Mouse (Mus musculus) megakaryocyte, embryonic 14.5 days (primary cell): ENCODE results near the gene Plpp1. TPM values are rescaled to one million over a fixed set of nuclear protein-coding genes. Genes with fewer than 3 reads are reported as not detected.

Source experiments
- H3K27me3 ChIP-seq: replicated peaks from 2 replicates; pipeline ENCODE3; 2012; ENCODE audit warnings: inconsistent platforms
- H3K36me3 ChIP-seq: replicated peaks from 2 replicates; pipeline ENCODE3; 2012; ENCODE audit warnings: low read length, inconsistent platforms, mixed read lengths
- H3K4me1 ChIP-seq: 2 replicates; pipeline ENCODE4 v1.6.1; 2012; ENCODE audit warnings: inconsistent platforms
- H3K4me3 ChIP-seq: replicated peaks from 2 replicates; pipeline ENCODE3; 2012; ENCODE audit warnings: moderate library complexity, mild to moderate bottlenecking, inconsistent platforms
- H3K9me3 ChIP-seq: 2 replicates; pipeline ENCODE4 v1.6.1; 2012; ENCODE audit warnings: inconsistent platforms
- FLI1 ChIP-seq: IDR thresholded peaks from 2 replicates; pipeline ENCODE4 v1.6.1; 2012; ENCODE audit warnings: low read length, inconsistent platforms, mixed read lengths
- GATA1 ChIP-seq: IDR thresholded peaks from 3 replicates; pipeline ENCODE4 v1.6.1; 2012; ENCODE audit warnings: mixed read lengths, low read length, inconsistent platforms, borderline replicate concordance
- polyA plus RNA-seq: library from polyadenylated mRNA; stranded (reverse); fragments of >175 nt; gene quantifications from 2 replicates; pipeline ENCODE4 v1.2.3, GENCODE M21; 2012; ENCODE audit warnings: low replicate concordance; ENCODE audit not compliant: insufficient read depth

The Plpp1 gene
- polyA plus RNA-seq, 1 experiment, result not detected

DNA sequence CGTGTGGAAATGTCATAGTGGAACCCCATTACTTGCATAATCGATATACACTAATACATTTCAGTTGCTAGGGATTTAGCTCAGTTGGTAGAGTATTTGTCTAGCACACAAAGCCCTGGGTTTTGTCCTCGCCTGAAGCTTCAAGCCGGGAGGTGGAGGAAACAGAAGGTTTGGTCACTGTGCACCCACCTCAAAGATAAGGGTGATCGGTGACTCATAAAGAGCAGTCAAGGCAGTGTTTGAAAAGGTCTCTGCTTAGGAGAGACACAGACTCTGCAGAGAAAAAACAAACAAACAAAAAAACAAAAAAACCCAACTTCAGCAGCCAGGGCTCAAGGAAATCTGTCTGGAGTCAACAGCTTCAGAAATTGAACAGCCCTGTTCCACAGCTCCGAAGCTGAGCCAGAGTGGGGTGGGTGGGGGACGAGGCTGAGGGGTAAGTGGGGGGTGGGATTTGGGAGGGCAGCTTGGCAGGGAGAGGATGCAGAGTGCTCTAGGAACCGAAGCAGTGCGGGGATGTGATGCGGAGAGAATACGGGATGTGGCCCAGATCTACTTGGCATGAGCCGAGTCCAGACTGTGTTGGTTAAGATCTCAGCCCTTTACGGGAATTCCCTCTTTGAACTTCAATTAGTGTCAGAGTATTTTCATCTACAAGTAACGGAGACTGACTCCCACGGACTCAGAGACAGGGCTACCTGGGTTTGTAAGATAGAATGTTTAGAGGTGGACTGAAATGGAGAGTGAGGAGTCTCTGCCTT lies 40.6 kb upstream of the Plpp1 start:
- TF ChIP-seq GATA1, result no peak
- Histone ChIP-seq H3K27me3 (peaks cover 14% of the 10 kb centered on the region), H3K36me3 (no peaks in the 10 kb centered on the region), H3K9me3 (no peaks in the 10 kb centered on the region), H3K4me1 (no peaks in the 10 kb centered on the region; the same call in 1 of the 2 replicates), H3K4me3 (no peak overlapping the region)

DNA sequence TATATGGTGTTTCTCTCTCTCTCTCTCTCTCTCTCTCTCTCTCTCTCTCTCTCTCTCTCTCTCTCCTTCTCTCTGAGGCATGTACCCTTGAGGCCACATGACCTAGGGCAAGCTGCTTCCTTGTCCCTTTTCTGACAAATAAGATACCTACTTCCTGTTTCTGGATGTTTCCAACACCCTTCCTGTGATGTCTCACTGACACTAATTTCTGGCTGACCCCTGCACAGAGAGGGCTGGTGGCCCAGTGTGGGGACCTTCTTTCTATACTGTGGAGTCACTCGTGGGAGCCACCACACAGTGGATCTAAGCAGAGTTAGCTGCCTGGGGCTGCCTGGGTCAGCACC lies 40.1 kb upstream of the Plpp1 start:
- H3K36me3 ChIP-seq, result no peaks in the 10 kb centered on the region
- no peak overlapping the region for H3K4me3 ChIP-seq
- peaks cover 14% of the 10 kb centered on the region for H3K27me3 ChIP-seq
- no peaks in the 10 kb centered on the region for H3K9me3 ChIP-seq
- TF ChIP-seq GATA1 (no peak), FLI1 (no peak)
- peaks cover under 1% of the 10 kb centered on the region; the same call in 1 of the 2 replicates for H3K4me1 ChIP-seq

DNA sequence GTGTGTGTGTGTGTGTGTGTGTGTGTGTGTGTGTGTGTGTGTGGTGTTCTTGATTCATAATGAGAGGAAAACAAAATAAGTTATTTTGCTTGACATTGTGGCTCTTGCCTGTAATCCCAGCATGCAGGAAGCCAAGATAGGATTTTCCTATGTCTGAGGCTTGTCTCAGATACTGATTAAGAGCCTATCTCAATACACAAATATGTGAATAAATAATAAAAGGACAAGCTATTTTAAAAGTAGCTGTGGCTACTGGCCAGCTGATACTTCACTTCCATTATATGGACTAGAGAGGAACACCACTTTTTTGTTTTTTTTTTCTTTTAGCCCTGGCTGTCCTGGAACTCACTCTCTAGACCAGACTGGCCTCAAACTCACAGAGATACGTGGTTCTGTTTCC lies 38.8 kb upstream of the Plpp1 start:
- H3K4me3 ChIP-seq, result no peak overlapping the region
- H3K4me1 ChIP-seq, result peaks cover 6% of the 10 kb centered on the region
- H3K36me3 ChIP-seq, result no peaks in the 10 kb centered on the region
- peaks cover 9% of the 10 kb centered on the region for H3K27me3 ChIP-seq
- TF ChIP-seq GATA1, result no peak
- TF ChIP-seq FLI1, result no peak
- H3K9me3 ChIP-seq, result no peaks in the 10 kb centered on the region

DNA sequence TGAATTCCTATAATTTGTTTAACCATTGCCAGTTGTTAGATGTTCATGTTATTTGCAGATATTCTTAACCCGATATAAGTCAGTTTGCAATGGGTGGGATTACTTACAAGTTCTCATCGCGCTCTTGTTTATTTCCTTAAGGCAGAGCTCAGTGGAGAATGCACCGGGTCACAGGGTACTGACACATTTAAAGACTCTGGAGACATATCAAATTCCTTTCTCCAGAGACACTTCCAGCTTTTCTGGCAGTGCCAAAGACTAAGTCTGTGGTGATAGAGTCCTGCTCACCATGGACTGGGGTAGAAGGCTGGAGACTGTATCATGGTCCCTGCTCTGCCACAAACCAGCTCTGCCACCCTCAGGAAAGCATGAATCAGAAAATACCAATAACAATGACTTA lies 38.0 kb upstream of the Plpp1 start:
- H3K27me3 ChIP-seq, result peaks cover 9% of the 10 kb centered on the region
- H3K36me3 ChIP-seq, result no peaks in the 10 kb centered on the region
- H3K4me1 ChIP-seq, result peaks cover 6% of the 10 kb centered on the region
- TF ChIP-seq FLI1, result no peak
- no peak for TF ChIP-seq GATA1
- H3K4me3 ChIP-seq, result no peak overlapping the region
- peaks cover 6% of the 10 kb centered on the region for H3K9me3 ChIP-seq

DNA sequence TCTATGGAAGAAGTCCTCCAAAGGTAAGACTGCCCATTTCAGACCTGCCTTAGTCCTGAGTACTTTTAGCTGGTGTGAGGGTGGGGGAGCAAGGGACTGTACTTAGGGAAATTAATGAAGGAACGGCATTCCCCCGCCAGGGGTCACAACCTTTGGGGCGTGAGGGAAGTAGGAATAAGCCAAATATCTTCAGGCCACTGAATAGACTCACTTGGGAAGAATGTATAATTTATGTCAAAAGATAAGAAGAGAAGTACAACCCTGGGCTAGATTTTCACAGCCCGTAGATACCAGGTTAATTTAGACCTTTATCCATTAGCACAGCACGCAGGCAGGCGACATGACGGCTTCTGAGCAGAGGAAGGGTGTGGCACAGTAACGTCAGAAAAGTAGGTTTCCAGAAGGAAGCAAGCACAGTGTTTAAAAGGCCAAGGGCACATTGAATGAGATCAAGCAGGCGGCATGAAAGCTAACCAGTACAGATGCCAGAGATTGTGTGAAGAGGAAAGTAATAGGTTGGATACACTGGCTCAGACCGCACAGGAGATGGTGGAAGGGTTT lies 37.0 kb upstream of the Plpp1 start:
- peaks cover 6% of the 10 kb centered on the region for H3K4me1 ChIP-seq
- no peaks in the 10 kb centered on the region for H3K36me3 ChIP-seq
- H3K4me3 ChIP-seq, result no peak overlapping the region

DNA sequence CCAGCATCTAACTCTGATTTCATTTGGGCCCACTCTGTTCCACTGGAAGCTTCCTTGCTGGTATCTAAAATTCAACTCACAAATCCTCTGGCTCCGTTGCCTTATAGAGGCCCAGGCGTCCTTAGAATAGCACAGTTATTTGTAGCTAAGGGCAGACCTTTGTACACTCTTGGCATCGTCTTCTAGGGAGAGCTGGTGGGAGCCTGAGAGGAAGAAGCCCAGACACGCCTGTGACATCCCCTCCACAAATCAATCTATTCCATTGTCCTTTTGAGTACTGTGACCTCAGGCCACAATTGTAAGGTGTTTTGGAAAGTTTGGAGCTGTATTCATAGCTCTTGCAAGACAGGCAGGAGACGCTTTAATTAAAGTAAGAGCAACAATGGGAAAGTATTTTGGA lies 36.0 kb upstream of the Plpp1 start:
- Histone ChIP-seq H3K9me3 (peaks cover 12% of the 10 kb centered on the region), H3K27me3 (peaks cover 9% of the 10 kb centered on the region), H3K36me3 (no peaks in the 10 kb centered on the region), H3K4me1 (peaks cover 6% of the 10 kb centered on the region), H3K4me3 (no peak overlapping the region)
- TF ChIP-seq FLI1 (no peak), GATA1 (no peak)

More for the DNA sequence above, 37.0 kb upstream of the Plpp1 start:
- Histone ChIP-seq H3K27me3 (peaks cover 9% of the 10 kb centered on the region), H3K9me3 (peaks cover 9% of the 10 kb centered on the region)
- TF ChIP-seq GATA1 (no peak), FLI1 (no peak)

DNA sequence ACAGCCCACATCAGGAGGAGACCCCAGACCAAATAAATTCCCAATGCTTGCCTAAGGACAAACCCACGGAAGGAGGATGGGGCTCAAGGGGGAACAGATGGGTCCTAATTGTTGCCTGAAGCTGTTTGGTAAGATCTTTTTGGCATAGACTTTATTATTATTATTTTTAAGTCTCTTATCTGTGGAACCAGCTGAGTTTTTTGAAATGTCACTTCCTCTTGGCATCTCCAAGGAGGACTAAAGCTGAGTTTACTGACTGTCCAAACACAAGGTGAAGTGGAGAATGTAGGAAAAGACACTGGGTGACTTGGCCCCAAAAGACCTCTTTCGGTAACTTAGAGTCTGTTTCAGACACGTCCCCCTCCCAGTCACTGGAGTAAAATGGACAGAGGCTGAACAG lies 34.9 kb upstream of the Plpp1 start:
- Histone ChIP-seq H3K36me3 (no peaks in the 10 kb centered on the region), H3K4me3 (no peak overlapping the region), H3K27me3 (peaks cover 9% of the 10 kb centered on the region), H3K9me3 (peaks cover 12% of the 10 kb centered on the region), H3K4me1 (peaks cover 7% of the 10 kb centered on the region)
- no peak for TF ChIP-seq FLI1
- TF ChIP-seq GATA1, result no peak

DNA sequence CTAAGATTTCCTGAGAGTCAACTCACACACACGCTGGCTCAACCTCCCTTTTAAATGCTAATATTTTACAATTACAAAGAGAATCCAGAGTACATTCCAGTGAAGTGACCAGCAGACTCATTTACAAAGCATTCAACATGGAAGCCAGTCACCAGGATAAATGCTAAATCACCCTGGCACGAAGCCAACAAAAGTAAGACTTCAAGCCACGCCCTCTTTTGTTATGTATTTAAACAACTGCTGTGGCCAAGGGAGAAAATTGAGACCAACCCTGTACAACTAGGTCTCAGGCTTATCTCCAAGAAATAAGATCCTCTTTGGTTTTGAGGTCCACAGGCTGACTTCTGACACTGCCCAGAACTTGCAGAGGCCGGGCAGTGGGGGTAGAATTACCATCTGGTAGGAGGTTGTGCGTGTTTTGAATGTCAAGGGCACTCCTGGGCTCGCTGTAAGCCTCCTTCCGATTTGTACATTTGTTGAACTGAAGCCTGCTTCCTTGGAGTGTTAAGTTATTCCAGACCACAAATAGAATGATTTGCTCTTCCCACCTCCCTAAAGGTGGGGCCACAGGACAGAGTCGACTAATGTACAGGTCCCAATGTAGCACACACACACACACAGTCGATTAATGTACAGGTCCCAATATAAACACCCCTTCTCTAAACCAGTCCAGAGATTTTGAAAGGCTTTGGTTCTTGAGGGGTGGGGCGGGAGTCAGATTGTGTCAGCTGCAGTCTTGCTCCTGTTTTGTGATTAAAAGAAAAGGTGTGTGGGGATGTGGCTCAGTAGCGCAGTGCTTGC lies 29.9 kb upstream of the Plpp1 start:
- Histone ChIP-seq H3K27me3 (no peaks in the 10 kb centered on the region), H3K36me3 (no peaks in the 10 kb centered on the region), H3K4me1 (peaks cover 6% of the 10 kb centered on the region), H3K4me3 (no peak overlapping the region), H3K9me3 (peaks cover 12% of the 10 kb centered on the region)
- TF ChIP-seq GATA1, result no peak
- TF ChIP-seq FLI1, result no peak

DNA sequence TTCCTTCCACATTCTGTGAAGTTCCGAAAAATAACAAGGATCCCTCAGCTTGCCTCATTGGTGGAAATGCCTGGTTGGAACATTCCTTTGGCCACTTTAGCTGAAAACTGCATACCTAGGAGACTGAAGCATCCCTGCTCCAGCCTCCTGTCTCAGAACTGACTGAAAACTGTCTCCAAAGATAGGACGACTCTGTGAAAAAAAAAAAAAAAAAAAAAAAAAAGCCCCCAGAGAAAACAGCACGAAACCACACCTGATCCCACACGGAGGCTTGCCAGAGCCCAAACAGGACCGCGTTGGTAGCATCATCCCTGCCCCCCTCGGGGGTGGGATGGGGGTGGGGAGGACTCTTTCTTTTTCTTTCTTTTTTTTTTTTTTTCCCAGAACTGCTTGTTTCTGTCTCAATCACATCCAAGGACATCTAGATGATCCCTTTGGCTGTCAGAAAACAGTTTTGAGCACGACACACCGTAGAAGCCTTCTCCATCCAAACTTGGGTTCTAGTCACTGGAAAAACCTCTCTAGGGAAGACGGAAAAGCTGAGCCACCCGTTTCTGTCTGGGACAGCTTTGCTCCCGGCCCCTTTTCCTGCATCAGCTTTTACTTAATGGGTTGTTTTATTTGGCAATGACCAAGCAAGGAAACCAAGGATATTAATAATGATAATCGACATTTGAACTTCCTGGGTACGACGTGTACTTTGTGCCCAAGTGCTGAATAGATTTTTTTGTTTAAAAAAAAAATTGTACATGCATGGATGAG lies 29.0 kb upstream of the Plpp1 start:
- Histone ChIP-seq H3K4me3 (no peak overlapping the region), H3K36me3 (no peaks in the 10 kb centered on the region), H3K27me3 (peaks cover 4% of the 10 kb centered on the region), H3K9me3 (peaks cover 12% of the 10 kb centered on the region), H3K4me1 (0 out of 2 replicates have a peak, but pooled peaks cover 2% of the 10 kb centered on the region)
- no peak for TF ChIP-seq GATA1
- no peak for TF ChIP-seq FLI1

DNA sequence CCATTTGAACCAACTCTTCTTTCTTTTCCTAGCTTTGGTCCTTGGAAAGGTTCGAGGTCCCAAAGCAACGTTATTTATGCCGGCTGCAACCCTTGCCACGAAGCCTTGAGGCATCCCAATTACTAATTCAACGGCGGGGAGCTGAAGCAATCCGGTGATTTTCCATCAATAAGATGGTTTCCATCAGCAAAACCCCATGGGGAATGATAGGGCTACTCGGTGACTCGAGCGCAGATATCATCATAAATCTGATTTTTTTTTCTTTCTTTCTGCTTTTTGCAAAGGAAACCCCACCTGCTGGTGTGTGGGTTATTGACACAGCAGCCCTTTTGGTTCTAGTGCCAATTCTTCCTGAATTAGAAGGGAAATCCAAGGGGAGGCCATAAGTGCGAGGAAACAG lies 28.3 kb upstream of the Plpp1 start:
- Histone ChIP-seq H3K27me3 (peaks cover 4% of the 10 kb centered on the region), H3K4me1 (0 out of 2 replicates have a peak, but pooled peaks cover 2% of the 10 kb centered on the region), H3K4me3 (no peak overlapping the region), H3K9me3 (peaks cover 9% of the 10 kb centered on the region), H3K36me3 (no peaks in the 10 kb centered on the region)
- TF ChIP-seq GATA1, result no peak
- TF ChIP-seq FLI1, result no peak
